Mouse (Mus musculus) cerebellum, adult 2 months (tissue): ENCODE data around the gene Clgn.

ENCODE experiments used
- CTCF ChIP-seq: fragments of 200-500 bp; IDR thresholded peaks from 2 replicates; pipeline ENCODE4 v1.5.1; 2011; ENCODE audit warnings: low read depth, mild to moderate bottlenecking, control low read depth, low read length, moderate library complexity, borderline replicate concordance; ENCODE audit not compliant: insufficient read depth
- POLR2A ChIP-seq: fragments of 200-500 bp; IDR thresholded peaks from 2 replicates; pipeline ENCODE4 v1.6.1; 2011; ENCODE audit warnings: low read length, control low read depth, borderline replicate concordance; ENCODE audit not compliant: insufficient read depth

DNA sequence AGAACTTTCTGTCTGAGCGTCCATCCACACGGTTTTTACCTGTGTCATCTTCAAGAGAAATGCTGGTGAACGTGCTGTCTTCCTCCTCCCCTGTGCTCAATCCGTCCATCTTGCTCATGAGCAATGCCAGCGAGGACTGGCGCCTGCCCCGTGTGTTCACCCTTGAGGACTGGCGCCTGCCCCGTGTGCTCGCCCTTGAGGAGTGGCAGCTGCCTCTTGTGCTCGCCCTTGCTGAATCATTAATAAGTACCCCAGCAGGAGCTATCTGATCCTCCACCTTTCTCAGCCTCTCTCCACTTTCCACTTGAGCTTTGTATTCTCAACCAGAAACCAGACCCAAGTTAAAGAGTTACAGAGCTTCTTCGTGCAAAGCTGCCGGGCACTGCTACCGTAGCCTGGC, 68.6 kb downstream of the Clgn start, which contains the start of gene Scoc:
- no peak for TF ChIP-seq CTCF
- TF ChIP-seq POLR2A = no peak
